Mouse (Mus musculus): ENCODE data around the gene Man1b1.
A peak's percentile ranks its signal among the peaks of the same experiment; 100 is the strongest.

The Man1b1 gene

GRCm38 (mm10) chr2:25332286-25333160 lies at the start of gene Man1b1:
TSS of gene Man1b1 (plus strand) at chr2:25332338.
- DNase-seq = peak; percentile 99 to 100

DNA sequence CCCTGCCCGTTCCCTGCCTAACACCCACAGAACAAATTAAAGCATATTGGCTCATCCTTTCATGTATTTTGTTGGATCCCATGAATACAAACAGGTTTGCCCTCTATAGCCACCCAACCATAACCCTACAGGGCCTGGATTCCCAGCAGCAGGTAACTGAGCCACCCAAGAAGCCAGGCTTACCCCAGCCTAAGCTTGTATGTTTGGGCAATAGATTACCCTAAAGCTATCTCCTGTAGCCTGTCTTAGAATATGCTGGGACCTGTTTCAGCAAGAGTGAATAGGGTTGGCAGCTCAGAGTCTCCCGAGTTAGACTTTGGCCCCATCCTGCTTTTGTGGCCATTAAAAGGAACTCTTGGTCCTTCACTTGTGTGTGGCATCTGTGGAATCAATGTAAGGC lies 46.6 kb upstream of the Man1b1 start:
- DNase-seq = peak in 1 of 2 experiments; percentile 24

GRCm38 (mm10) chr2:25286314-25286713 lies 45.8 kb upstream of the Man1b1 start:
- DNase-seq = peak; percentile 46 to 48

DNA sequence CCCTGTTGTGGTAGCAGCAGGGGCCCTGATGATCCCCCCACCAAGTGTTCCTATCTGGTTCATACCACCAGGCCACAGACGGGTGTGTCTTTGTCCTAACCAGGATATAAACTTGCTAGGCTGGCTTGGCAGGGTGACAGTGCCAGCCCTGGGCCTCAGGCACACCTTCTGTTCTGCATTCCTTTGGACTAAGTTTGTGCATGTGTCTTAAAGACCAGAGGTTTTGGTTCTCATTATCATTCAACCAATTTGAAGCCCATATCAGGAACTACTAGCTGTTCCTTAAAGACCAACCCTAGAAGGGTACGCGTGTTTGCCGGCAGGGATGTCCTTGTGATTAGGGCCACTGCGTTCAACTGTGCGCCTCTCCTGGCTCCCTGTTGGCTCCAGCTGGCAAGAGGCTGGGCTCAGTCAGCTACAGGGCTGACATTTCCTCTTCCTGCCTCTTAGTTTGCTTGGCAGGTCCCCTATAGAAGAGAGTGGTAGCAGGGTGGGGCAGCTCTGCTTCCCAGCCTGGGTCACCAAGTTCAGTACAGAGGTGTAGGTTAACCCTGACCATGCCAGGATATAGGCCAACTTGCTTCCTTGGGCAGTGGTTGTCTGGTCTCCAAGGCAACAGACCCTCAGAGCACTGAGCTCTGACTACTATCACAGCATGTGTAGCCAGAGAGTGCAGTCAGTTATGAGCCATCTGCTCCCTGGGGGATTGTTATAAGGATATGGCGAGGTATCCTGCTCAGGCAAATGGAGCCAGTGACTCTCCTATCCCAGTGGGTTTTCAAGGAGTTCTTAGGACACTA lies 45.1 kb upstream of the Man1b1 start:
- peak; percentile 66 to 69 for DNase-seq

GRCm38 (mm10) chr2:25287927-25288649 lies 44.0 kb upstream of the Man1b1 start, which contains the start of gene Tmem210:
TSS of gene Tmem210 (plus strand) at chr2:25288145.
- peak; percentile 46 to 49 for DNase-seq

- peak; percentile 40 to 43 for DNase-seq
Measured at GRCm38 (mm10) chr2:25288734-25289345, 43.3 kb upstream of the Man1b1 start.

DNA sequence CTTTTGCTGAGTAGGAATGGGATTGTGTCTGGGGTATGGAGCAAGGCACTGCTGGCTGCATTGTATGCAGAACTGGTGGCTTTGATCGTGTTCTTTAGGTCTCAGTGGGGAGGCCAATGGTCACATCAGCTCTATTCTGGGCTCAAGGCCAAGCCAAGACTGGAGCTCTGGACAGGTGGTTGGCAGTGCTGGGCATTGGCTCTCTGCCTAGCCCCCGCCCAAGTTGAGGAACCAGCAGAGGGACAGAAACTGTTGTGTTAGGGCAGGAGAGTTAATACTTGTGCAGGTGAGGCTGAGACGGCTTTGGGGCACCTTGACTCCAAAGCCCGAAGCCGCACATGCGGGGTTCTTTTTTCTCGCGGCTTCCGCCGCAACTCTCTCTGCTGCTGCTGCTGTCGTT lies 42.5 kb upstream of the Man1b1 start, which contains the start of gene Lrrc26:
Lrrc26 (plus strand) TSS at position 265 of the 400 bp plus-strand sequence.
- peak; percentile 89 to 91 for DNase-seq

GRCm38 (mm10) chr2:25290101-25290815 lies 41.9 kb upstream of the Man1b1 start:
- DNase-seq = peak; percentile 77 to 79

- DNase-seq = peak; percentile 86 to 87
Measured at GRCm38 (mm10) chr2:25290816-25291130, 41.4 kb upstream of the Man1b1 start.

- peak; percentile 47 to 59 for DNase-seq
Measured at GRCm38 (mm10) chr2:25291184-25292053, 40.7 kb upstream of the Man1b1 start.

- peak; percentile 45 to 53 for DNase-seq
Measured at GRCm38 (mm10) chr2:25292054-25292544, 40.0 kb upstream of the Man1b1 start.

DNA sequence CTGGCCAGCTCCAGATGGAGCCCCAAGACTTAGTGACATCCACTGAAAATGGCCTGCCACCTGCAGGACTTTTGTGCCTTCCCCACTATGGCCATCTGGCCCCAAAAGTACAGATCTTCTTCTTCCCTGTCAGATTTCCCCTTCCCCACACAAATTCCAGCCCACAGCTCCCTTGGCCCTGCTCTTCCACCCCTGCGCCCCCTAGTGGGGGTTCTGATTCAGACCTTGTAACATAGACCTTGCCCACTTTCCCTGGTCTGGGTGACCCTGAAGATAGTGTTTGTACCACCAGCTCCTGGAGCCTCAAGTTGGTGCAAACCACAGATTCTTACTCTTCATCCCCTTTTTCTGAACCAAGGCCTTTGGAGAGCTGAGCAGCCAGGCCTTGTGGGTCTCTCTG lies 39.3 kb upstream of the Man1b1 start:
- peak; percentile 95 to 97 for DNase-seq

- peak; percentile 26 to 40 for DNase-seq
Measured at GRCm38 (mm10) chr2:25293706-25294105, 38.4 kb upstream of the Man1b1 start.

GRCm38 (mm10) chr2:25297093-25297492 lies 35.0 kb upstream of the Man1b1 start:
- peak in 1 of 2 experiments; percentile 52 for DNase-seq

GRCm38 (mm10) chr2:25298046-25298445 lies 34.1 kb upstream of the Man1b1 start:
- DNase-seq = peak in 1 of 2 experiments; percentile 56

DNA sequence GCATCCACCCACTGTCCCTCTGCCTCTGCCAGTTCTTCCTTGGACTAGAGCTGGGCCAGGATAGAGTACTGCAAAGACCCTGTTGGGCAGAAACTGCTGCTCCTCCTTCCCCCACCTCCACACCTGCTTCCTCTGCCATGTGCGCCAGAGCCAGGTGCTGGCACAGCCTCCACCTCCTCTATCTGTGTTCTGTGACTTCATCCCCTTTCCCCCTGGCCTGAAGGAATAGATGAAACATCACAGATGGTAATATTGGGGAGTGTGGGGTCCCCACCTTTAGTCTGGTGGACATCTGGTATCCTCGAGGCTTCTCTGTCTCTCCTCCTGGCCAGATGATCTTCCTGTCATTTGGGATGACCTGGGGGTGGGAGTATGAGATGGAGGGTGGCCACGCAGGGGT lies 28.7 kb upstream of the Man1b1 start:
- DNase-seq = peak; percentile 59 to 63

- DNase-seq = peak; percentile 84 to 90
Measured at GRCm38 (mm10) chr2:25303931-25304656, 28.0 kb upstream of the Man1b1 start.

DNA sequence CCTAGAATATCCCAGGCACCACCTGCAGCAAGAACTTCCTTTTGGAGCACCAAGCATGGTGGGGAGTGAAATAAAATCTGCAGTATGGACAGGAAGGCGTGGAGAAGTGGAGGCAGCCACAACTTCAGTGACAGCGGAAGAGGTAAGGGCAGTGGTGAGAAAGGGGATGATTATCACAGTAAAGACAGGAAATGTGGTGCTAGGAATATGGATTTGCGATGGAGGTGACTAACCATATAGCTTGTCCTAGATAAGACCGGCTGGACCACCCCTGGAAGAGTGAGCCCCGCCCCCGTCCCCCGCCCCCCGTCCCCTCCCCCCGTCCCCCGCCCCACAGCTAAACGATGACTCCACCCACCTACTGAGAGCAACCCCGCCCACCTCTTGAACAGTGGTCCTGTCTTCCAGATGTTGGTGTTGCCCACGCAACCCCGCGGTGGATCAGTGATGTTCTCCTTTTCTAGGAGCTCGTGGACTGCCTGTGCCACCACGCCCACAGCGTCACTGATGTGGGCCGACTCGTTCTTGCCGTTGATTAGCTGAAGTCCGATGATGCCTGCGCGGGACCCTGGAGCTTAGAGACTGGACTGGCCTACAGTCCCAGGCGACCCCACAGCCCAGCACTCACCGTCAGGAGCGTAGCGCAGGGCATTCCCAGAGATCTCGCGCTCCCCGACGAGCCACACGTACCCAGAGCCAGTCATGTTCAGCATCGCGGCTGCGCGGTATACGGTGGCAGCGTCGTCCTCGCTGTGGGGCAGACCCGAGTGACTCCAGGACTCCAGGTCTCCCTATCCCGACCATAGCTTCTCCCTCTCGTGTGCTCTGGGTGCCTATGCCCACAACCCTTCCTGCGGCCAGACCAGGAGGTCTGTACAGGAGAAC lies 27.2 kb upstream of the Man1b1 start:
- peak; percentile 63 to 64 for DNase-seq

All from cerebellum, postnatal 10 days (tissue).